Mouse (Mus musculus) forebrain, embryonic 14.5 days (tissue): ENCODE measurements at regions not wholly inside any gene's neighbourhood (a gene's known extent, or its start where the extent isn't known, plus 50 kb on each side); places are given as distances from the start of the nearest gene placed in this dataset.

Experiments used
- ATAC-seq: fragments of 200-750 bp; cut with Nextera tagmentation; 2 replicates; pipeline ENCODE4 v1.8.0; 2017; ENCODE audit warnings: mild to moderate bottlenecking, moderate library complexity
- DNase-seq: peaks from one replicate; pipeline ENCODE4 v3.0.0-alpha.2; 2015; ENCODE audit warnings: low spot score
- H3K27ac ChIP-seq: fragments of 300-500 bp; sonication (generic); 2 replicates; pipeline ENCODE4 v1.5.1; 2014; ENCODE audit warnings: low read depth, mild to moderate bottlenecking, control low read depth, low read length, moderate library complexity
- H3K27me3 ChIP-seq: fragments of 300-500 bp; sonication (generic); replicated peaks from 2 replicates; pipeline ENCODE4 v1.6.1; 2014; ENCODE audit warnings: low read length, control low read depth, mixed read lengths; ENCODE audit not compliant: control insufficient read depth, insufficient read depth
- H3K36me3 ChIP-seq: fragments of 300-500 bp; sonication (generic); 2 replicates; pipeline ENCODE4 v1.6.1; 2014; ENCODE audit warnings: low read length, control low read depth; ENCODE audit not compliant: control insufficient read depth, insufficient read depth
- H3K4me1 ChIP-seq: fragments of 300-500 bp; sonication (generic); 2 replicates; pipeline ENCODE4 v1.6.1; 2014; ENCODE audit warnings: antibody characterized with exemption, low read length, control low read depth; ENCODE audit not compliant: control insufficient read depth, insufficient read depth
- H3K4me2 ChIP-seq: fragments of 300-500 bp; sonication (generic); 2 replicates; pipeline ENCODE4 v1.6.1; 2014; ENCODE audit warnings: mild to moderate bottlenecking, control low read depth, low read length
- H3K4me3 ChIP-seq: fragments of 300-500 bp; sonication (generic); 2 replicates; pipeline ENCODE4 v1.5.1; 2014; ENCODE audit warnings: low read depth, low read length, control low read depth
- H3K9ac ChIP-seq: fragments of 300-500 bp; sonication (generic); 2 replicates; pipeline ENCODE4 v1.6.1; 2014; ENCODE audit warnings: mild to moderate bottlenecking, low read length, control low read depth, moderate library complexity
- H3K9me3 ChIP-seq: fragments of 300-500 bp; sonication (generic); replicated peaks from 2 replicates; pipeline ENCODE4 v1.6.1; 2016; ENCODE audit warnings: low read length, control low read depth, mixed read lengths; ENCODE audit not compliant: control insufficient read depth
- WGBS: fragments of 180-500 bp; shearing (Covaris S2); extraction: QIAGEN DNeasy Blood & Tissue Kit; methylation state at CpG from one replicate; pipeline ENCODE4 v1.1.7; 2014; 5-methylcytosine and 5-hydroxymethylcytosine counted together

- Histone ChIP-seq H3K27ac (no peak overlapping the region), H3K4me1 (no peaks in the 10 kb centered on the region), H3K36me3 (no peaks in the 10 kb centered on the region), H3K4me3 (no peak overlapping the region), H3K9ac (no peak overlapping the region), H3K9me3 (no peaks in the 10 kb centered on the region), H3K4me2 (no peak overlapping the region), H3K27me3 (no peaks in the 10 kb centered on the region)
- 95% methylated on average over 10 of the region's 10 CpGs for WGBS
- DNase-seq (no peak), ATAC-seq (no peak)
Measured at GRCm38 (mm10) chr8:10830835-10831234, 177.4 kb downstream of the Irs2 start.

GRCm38 (mm10) chr8:10828580-10828979 lies 179.7 kb downstream of the Irs2 start:
- no peak overlapping the region for H3K9ac ChIP-seq
- 51% methylated on average over 9 of the region's 9 CpGs for WGBS
- H3K36me3 ChIP-seq, result no peaks in the 10 kb centered on the region
- no peaks in the 10 kb centered on the region for H3K9me3 ChIP-seq
- DNase-seq (no peak), ATAC-seq (no peak)
- H3K4me1 ChIP-seq, result no peaks in the 10 kb centered on the region
- H3K27me3 ChIP-seq, result no peaks in the 10 kb centered on the region
- no peak overlapping the region for H3K4me2 ChIP-seq
- H3K27ac ChIP-seq, result no peak overlapping the region
- no peak overlapping the region for H3K4me3 ChIP-seq

GRCm38 (mm10) chr8:10827560-10827959 lies 180.7 kb downstream of the Irs2 start:
- WGBS, result 90% methylated on average over 6 of the region's 6 CpGs
- no peaks in the 10 kb centered on the region for H3K9me3 ChIP-seq
- DNase-seq (no peak), ATAC-seq (no peak)
- H3K27me3 ChIP-seq, result no peaks in the 10 kb centered on the region
- H3K36me3 ChIP-seq, result no peaks in the 10 kb centered on the region
- no peak overlapping the region for H3K4me2 ChIP-seq
- no peak overlapping the region for H3K4me3 ChIP-seq
- no peak overlapping the region for H3K27ac ChIP-seq
- H3K9ac ChIP-seq, result no peak overlapping the region
- H3K4me1 ChIP-seq, result no peaks in the 10 kb centered on the region

DNA sequence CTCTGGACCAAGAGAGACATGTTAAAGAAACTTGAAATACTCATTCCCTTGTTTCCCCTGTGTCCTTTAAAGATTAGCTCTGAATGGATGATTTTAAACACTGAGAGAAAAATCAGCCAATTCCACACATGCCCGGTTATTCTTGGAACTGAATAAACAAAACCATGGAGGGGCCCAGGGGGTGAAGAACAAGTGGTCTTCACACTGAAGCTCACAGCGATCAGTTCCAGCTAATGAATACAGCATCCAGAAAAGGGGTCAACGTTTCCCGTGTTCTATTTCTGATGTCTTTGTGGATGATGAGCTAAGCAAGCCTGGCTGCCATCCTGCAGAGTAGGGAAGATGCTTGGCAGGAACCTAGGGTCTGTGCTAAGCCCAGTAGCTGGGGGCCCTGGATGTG lies 182.3 kb downstream of the Irs2 start:
- WGBS, result 33% methylated on average over 4 of the region's 4 CpGs
- ATAC-seq (no peak), DNase-seq (no peak)
- H3K27me3 ChIP-seq, result no peaks in the 10 kb centered on the region
- no peaks in the 10 kb centered on the region for H3K4me1 ChIP-seq
- no peak overlapping the region for H3K4me3 ChIP-seq
- no peak overlapping the region for H3K9ac ChIP-seq
- no peaks in the 10 kb centered on the region for H3K9me3 ChIP-seq
- no peak overlapping the region for H3K27ac ChIP-seq
- H3K4me2 ChIP-seq, result no peak overlapping the region
- no peaks in the 10 kb centered on the region for H3K36me3 ChIP-seq

GRCm38 (mm10) chr8:10825192-10825926 lies 182.9 kb downstream of the Irs2 start:
- H3K4me3 ChIP-seq, result no peak overlapping the region
- no peaks in the 10 kb centered on the region for H3K36me3 ChIP-seq
- peak; percentile 62; the same call in 1 of the 2 replicates for ATAC-seq
- no peak overlapping the region for H3K9ac ChIP-seq
- H3K27me3 ChIP-seq, result no peaks in the 10 kb centered on the region
- H3K4me2 ChIP-seq, result no peak overlapping the region
- peak; percentile 58 for DNase-seq
- no peaks in the 10 kb centered on the region for H3K4me1 ChIP-seq
- no peaks in the 10 kb centered on the region for H3K9me3 ChIP-seq
- H3K27ac ChIP-seq, result no peak overlapping the region
- WGBS, result 66% methylated on average over 10 of the region's 10 CpGs

DNA sequence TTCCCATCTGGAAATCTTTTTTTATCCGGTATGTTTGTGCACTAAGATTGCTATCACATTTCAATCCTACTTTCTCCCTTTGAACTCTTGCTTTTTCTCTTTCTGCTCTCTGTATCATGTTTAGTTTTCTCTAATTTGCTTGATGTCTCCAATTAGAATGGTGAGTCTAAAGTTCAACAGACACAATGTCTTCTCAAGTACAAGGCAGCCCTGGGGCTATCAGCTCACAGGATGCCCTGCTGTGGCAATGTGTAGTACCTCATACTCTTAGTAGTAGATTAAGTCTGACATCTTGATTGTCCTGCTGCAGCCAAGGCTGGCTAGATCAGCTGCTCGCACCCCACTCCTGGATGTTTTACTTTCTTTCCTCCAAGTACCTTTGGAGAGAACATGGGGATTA lies 186.4 kb downstream of the Irs2 start:
- Histone ChIP-seq H3K27ac (no peak overlapping the region), H3K36me3 (no peaks in the 10 kb centered on the region), H3K4me2 (no peak overlapping the region), H3K4me1 (no peaks in the 10 kb centered on the region), H3K27me3 (no peaks in the 10 kb centered on the region), H3K9ac (no peak overlapping the region), H3K4me3 (no peak overlapping the region), H3K9me3 (no peaks in the 10 kb centered on the region)
- ATAC-seq, result no peak
- DNase-seq, result no peak
- WGBS, result 70% methylated on average over 2 of the region's 2 CpGs

DNA sequence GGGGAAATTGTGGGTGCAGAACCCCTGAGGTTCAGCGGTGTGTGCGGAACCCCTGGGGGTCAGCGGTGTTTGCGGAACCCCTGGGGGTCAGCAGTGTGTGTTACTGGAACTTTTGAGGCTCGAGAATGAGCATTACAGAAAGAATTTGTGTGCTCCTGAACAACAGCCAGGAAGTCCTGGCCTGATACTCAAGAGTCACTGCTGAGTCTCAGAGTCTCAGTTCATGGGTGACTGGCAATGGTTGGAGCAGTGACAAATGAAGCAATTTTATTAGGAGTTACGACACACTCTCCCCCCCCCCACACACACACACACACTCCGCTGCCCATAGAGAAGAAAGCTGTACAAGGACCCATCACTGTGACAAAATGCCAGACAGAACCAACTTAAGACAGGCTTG lies 193.8 kb downstream of the Irs2 start:
- Histone ChIP-seq H3K9me3 (no peaks in the 10 kb centered on the region), H3K36me3 (no peaks in the 10 kb centered on the region), H3K9ac (no peak overlapping the region), H3K4me1 (peaks cover 6% of the 10 kb centered on the region; the same call in 1 of the 2 replicates), H3K4me3 (no peak overlapping the region), H3K27ac (no peak overlapping the region), H3K4me2 (no peak overlapping the region), H3K27me3 (no peaks in the 10 kb centered on the region)
- no peak for ATAC-seq
- WGBS, result 85% methylated on average over 7 of the region's 7 CpGs
- DNase-seq, result no peak

GRCm38 (mm10) chr8:10812060-10812670 lies 196.1 kb downstream of the Irs2 start:
- peak; percentile 75; the same call in 1 of the 2 replicates for ATAC-seq
- H3K9ac ChIP-seq, result no peak overlapping the region
- peaks cover 6% of the 10 kb centered on the region; the same call in 1 of the 2 replicates for H3K4me1 ChIP-seq
- no peak overlapping the region for H3K4me2 ChIP-seq
- peak; percentile 74 for DNase-seq
- no peak overlapping the region for H3K4me3 ChIP-seq
- no peaks in the 10 kb centered on the region for H3K27me3 ChIP-seq
- no peaks in the 10 kb centered on the region for H3K9me3 ChIP-seq
- 60% methylated on average over 10 of the region's 10 CpGs for WGBS
- no peak overlapping the region for H3K27ac ChIP-seq
- H3K36me3 ChIP-seq, result no peaks in the 10 kb centered on the region

GRCm38 (mm10) chr8:10807040-10807439 lies 201.2 kb downstream of the Irs2 start:
- ATAC-seq (no peak), DNase-seq (no peak)
- no peaks in the 10 kb centered on the region for H3K9me3 ChIP-seq
- no peak overlapping the region for H3K27ac ChIP-seq
- no peak overlapping the region for H3K9ac ChIP-seq
- no peaks in the 10 kb centered on the region for H3K36me3 ChIP-seq
- WGBS, result 94% methylated on average over 5 of the region's 5 CpGs
- H3K27me3 ChIP-seq, result no peaks in the 10 kb centered on the region
- H3K4me1 ChIP-seq, result peaks cover 13% of the 10 kb centered on the region
- no peak overlapping the region for H3K4me3 ChIP-seq
- H3K4me2 ChIP-seq, result no peak overlapping the region
